Mouse (Mus musculus): Measurements from ENCODE around the gene Inpp5f. TPM values are rescaled to one million over a fixed set of nuclear protein-coding genes. Genes with fewer than 3 reads are reported as not detected.
"Not testable (repeated sequence)": the region's sequence is repeated elsewhere in the genome, so short reads cannot be mapped to it uniquely, and the experiment has no call there.

Inpp5f gene
- total RNA-seq, 2 experiments from 2014 or later = 31.2 to 41.9 TPM

DNA sequence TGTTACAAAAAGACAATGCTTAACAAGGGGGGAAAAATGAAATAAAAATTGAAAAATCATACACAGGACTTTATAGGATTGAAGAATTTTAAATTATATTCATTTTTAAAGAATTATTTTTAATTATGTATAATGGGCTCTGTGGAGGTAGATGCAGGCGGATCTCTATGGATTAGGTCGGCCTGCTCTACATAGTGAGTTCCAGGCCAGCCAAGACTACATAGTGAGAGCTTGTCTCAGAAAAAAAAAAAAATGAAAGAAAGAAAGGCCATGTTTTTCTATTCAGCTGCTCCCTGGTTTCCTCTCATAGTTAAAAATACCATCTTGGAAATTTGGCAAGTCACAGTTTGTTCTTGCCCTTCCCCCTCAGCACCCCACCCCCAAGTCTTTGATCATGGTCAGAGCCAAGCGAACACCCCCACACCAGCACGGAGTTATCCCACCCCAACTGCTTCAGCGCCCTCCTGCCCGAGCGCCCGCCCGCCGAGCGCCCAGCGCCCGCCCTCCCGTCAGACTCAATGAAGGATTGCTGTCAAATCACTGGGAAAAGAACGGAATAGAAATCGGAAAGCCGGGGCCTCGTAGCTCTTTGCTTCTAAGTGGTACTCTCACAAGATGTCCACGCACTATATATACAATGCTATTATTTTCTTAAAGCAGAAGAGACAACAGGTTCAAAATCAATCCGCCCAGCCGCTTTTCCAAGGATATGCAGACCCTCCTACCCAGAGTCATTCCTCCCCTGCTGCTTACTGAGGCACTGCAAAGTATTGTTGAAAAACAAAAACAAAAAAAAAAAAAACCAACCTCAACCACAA is 18.8 kb upstream of the Inpp5f start:
- DNase-seq (ENCODE audit: low spot score in 2 of 2) = peak; percentile 9 to 22

GRCm38 (mm10) chr7:128592936-128593241 is 18.2 kb upstream of the Inpp5f start:
- no peak for DNase-seq (ENCODE audit: low spot score in 2 of 2)

- DNase-seq (ENCODE audit: low spot score in 2 of 2) = no peak
Observed at GRCm38 (mm10) chr7:128596274-128596673, 14.9 kb upstream of the Inpp5f start.

DNA sequence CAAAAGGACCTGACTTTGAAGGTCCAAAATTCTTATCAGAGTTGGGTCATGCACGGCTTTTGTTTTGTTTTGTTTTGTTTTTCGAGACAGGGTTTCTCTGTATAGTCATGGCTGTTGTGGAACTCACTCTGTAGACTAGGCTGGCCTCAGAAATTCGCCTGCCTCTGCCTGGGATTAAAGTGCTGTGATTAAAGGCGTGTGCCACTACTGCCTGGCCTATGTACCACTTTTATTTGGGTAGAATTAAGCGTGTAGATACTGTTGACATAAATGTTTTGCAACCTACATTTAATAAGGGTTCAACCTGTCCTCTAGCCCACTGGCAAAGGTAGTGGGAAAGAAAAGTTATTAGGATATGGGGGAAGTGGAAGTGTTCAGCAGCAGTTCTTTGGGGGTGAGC is 12.1 kb upstream of the Inpp5f start:
- no peak for DNase-seq (ENCODE audit: low spot score in 2 of 2)

GRCm38 (mm10) chr7:128601826-128602225 is 9.3 kb upstream of the Inpp5f start:
- no peak for DNase-seq (ENCODE audit: low spot score in 2 of 2)

DNA sequence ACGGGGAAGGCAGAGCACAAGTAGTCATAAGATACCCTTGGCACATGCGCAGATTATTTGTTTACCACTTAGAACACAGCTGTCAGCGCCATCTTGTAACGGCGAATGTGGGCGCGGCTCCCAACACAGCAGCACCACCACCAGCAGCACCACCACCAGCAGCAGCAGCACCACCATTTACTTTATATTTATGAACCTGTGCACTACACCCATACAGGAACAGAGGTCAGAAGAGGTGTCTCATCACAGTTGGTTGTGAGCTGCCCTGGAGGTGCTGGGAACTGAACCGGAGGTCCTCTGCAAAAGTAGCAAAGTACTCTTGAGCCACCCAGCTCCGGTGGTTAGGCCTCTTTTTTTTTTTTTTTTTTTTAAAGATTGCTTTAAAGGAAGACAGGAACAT is 1.2 kb upstream of the Inpp5f start:
- DNase-seq (ENCODE audit: low spot score in 2 of 2) = not testable (repeated sequence)

GRCm38 (mm10) chr7:128610490-128610889 is 638 bp upstream of the Inpp5f start:
- no peak for DNase-seq (ENCODE audit: low spot score in 2 of 2)

DNA sequence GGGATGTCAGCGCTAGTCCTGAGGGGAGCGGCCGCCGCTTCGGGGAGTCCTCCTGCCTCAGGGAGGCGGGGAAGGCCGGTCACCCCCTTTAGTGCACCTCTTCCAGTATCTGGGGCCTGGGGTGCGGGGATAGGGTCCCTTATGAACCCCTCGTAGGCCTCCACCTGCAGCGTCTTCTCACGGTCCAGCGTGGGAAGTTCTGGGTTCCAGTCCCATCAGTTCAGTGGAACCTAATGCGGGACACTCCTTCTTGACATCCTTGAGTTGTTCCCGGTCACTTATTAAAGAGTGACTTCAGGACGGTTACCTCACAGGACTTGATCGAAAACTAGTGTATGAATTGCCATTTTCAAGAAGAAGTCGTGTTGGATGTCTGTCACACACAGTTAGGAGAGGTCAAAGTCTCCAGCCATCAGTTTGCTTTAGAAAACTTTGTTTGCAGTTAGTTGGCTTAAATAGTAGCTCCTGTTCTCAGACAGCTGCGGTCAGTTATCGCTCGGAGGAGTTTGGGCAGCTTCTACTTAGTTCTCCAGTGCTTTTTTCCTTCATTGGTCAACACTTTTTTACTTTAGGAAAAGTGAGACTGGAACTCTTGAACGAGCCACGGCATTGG is 777 bp downstream of the Inpp5f start:
- no peak for DNase-seq (ENCODE audit: low spot score in 2 of 2)

DNA sequence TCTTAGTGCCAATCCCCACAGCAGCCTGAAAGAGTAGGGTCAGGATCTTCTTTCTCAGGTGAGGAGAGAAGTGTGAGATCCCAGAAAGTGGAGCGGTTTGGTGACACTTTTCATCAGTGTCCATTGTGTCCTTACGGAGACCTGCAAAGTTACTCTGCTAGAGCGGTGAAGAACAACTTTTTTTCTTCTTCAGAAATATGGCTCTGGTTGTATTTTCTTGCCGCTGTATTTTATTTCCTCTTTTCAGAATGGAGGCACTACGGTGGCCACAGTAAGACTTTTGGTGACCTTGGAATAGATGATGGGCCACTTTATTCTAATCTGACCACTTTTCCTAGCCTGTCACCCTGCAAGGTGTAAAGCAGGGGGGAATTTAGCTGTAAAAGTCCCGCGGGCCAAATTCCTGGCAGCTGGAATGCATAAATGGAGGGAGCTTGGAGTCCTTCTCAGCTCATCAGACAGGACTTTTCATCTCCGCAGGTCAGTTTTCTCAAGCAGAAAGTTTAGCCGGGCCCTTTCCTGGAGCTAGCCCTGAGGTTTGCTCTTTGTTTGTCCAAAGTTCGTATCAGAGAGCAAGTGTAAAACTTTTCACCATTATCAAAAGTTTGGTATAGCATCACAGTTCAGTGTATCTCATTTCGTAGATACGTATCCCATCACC is 1.5 kb downstream of the Inpp5f start:
- DNase-seq (ENCODE audit: low spot score in 2 of 2) = no peak

DNA sequence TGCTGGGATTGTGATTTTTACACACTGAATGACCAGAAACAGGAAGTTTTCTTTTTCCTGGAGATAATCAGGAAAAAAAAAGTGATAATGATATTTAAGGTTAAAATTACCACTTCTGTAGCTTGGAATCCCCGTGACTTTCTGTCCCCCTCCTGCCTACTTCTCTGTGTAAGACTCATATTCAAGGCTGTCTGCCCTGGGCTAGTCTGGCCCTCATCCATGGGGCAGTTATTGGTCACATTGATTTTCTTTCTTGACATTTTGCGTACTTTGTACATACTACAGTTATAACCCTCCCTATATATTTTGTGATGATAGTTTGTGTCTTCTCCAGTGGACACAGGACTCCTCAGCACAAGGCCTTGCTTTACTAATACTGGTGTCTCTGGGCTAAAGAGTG is 2.5 kb downstream of the Inpp5f start:
- no peak for DNase-seq (ENCODE audit: low spot score in 2 of 2)

DNA sequence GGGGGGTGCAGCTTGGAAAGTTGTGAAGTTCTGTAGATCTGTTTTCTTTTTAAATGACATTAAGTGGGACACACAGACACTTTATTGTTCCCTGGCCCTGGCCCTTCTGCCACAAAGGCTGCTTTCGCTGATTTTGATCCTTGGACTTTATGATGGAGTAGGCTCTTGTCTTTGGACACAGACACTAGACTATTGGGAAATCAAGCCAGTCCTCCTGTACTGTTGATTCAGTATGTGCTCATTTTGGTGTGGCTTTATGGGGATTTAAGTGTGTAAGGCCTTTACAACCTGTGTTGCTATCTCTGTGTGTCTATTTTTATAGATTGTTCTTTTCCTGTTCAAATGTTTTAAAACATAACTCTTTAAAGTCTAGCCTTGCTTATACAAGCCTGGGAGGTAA is 6.5 kb downstream of the Inpp5f start:
- DNase-seq (ENCODE audit: low spot score in 2 of 2) = no peak

DNA sequence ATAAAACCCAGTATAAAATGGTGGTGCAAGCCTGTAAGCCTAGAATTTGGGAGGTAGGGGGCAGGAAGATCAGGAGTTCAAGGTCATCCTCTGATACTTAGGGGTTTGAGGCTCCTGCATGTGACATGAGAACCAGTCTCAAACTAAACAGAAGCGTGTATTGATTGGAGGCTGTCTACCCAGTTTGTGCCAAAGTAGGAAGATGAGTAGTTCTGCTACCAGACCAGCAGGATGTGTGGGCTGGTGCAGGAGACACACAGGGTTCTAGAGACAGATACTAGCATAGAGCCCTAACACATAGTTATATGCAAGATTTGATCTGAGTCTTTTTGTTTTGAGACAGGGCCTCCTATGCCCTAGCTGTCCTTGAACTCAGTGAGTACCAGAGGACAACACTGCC is 9.1 kb downstream of the Inpp5f start:
- no peak for DNase-seq (ENCODE audit: low spot score in 2 of 2)

- no peak for DNase-seq (ENCODE audit: low spot score in 2 of 2)
Observed at GRCm38 (mm10) chr7:128622266-128622961, 11.3 kb downstream of the Inpp5f start.

GRCm38 (mm10) chr7:128622994-128623393 is 11.9 kb downstream of the Inpp5f start:
- no peak for DNase-seq (ENCODE audit: low spot score in 2 of 2)

DNA sequence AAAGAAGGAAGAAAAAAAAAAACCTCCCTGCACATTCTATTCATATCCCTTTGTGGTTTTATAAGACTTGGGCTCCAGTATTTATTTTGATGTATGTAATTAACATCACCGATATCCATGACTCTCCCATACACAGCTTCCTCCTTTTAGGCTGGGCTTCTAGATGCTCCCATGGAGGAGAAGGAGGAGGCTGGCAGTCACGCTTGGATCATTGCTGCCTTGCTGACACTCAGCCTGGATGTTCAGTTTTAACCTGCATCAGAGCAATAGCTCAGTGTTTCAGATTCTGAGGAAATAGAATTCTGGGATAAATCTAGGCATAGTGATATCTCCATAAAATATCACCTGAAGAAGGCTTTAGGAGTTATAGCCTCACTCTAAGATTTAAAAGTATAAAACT is 14.3 kb downstream of the Inpp5f start:
- DNase-seq (ENCODE audit: low spot score in 2 of 2) = no peak

GRCm38 (mm10) chr7:128626601-128627000 is 15.5 kb downstream of the Inpp5f start:
- no peak for DNase-seq (ENCODE audit: low spot score in 2 of 2)

DNA sequence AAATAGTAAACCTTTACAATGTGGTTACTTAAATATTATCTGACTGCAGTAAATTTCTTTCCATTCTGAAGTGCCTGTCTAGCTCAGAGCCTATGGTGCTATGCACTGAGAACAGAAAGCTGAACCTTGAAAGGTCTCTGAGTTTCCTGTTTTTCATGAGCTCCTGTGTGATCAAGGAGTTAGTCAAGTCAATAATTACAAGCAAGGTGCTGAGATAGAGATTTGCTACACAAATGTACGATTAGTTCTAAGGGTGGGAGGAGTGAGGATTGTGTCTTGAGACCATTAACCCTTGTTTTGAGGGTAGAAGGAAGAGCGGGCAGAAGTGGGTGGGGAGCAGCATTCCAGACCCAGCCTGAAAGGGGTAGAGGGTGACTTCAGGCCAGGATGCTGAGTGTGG is 16.1 kb downstream of the Inpp5f start:
- DNase-seq (ENCODE audit: low spot score in 2 of 2) = no peak

DNA sequence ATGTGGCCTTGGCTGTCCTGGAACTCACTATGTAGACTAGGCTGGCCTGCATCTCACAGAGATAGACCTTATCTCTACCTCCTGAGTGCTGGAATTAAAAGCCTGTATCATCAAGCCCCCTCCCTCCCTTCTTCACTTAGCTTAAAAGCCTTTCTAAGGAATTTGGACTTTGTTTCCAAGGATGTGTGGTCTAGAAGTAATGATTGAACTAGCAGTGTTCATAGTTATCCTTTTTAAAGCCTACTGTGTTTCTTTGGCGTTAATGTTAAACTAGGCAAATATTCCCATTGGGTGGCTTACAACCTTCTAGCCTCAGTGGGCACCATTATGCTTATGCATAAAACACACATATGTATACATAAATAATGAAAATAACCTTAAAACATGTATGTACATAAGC is 16.6 kb downstream of the Inpp5f start:
- DNase-seq (ENCODE audit: low spot score in 2 of 2) = no peak

DNA sequence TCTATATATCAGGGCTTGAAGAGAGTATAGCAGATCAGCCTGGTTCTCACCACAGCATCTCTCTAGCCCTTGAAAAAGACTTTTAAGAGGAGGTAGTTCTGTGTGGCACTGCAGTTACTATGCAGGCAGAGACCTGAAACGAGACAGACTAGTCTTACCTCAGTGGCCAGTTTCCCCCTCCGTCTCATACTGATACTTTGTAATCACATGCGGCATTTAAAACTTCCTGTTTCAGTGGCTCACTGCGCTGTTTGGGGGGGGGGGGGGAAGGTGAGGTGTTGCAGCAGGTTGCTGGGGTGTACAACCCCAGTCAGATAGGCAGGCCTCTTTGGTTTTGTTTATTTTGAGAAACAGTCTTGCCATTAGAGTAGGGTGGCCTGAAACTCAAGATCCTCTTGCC is 22.0 kb downstream of the Inpp5f start:
- DNase-seq (ENCODE audit: low spot score in 2 of 2) = no peak

- no peak for DNase-seq (ENCODE audit: low spot score in 2 of 2)
Observed at GRCm38 (mm10) chr7:128639925-128640485, 28.9 kb downstream of the Inpp5f start.

GRCm38 (mm10) chr7:128641571-128641970 is 30.4 kb downstream of the Inpp5f start:
- DNase-seq (ENCODE audit: low spot score in 2 of 2) = no peak

- no peak for DNase-seq (ENCODE audit: low spot score in 2 of 2)
Observed at GRCm38 (mm10) chr7:128642386-128642785, 31.3 kb downstream of the Inpp5f start.

Data from adrenal gland, postnatal 4 days (tissue).